Mouse (Mus musculus) limb, embryonic 11.5 days (tissue): ENCODE measurements around the gene Uqcc2. TPM values are rescaled to one million over a fixed set of nuclear protein-coding genes. Genes with fewer than 3 reads are reported as not detected.

ENCODE experiments used
- ATAC-seq: fragments of 200-750 bp; cut with Nextera tagmentation; 2 replicates; pipeline ENCODE4 v1.8.0; 2017; ENCODE audit warnings: low read depth; ENCODE audit not compliant: insufficient number of reproducible peaks, low FRiP score, low TSS enrichment
- DNase-seq: peaks from one replicate; pipeline ENCODE4 v3.0.0-alpha.2; 2015; ENCODE audit warnings: low spot score
- H3K27ac ChIP-seq: fragments of 300-500 bp; sonication (generic); replicated peaks from 2 replicates; pipeline ENCODE4 v1.5.1; 2014; ENCODE audit warnings: low read depth, mild to moderate bottlenecking, low read length
- H3K27me3 ChIP-seq: fragments of 300-500 bp; sonication (generic); 2 replicates; pipeline ENCODE4 v1.6.1; 2014; ENCODE audit warnings: mild to moderate bottlenecking, low read length, mixed read lengths; ENCODE audit not compliant: control insufficient read depth, insufficient read depth
- H3K36me3 ChIP-seq: fragments of 300-500 bp; sonication (generic); 2 replicates; pipeline ENCODE4 v1.6.1; 2014; ENCODE audit warnings: mild to moderate bottlenecking, low read length, moderate library complexity, mixed read lengths; ENCODE audit not compliant: control insufficient read depth, insufficient read depth
- H3K4me1 ChIP-seq: fragments of 300-500 bp; sonication (generic); 2 replicates; pipeline ENCODE4 v1.6.1; 2014; ENCODE audit warnings: low read length, mixed read lengths; ENCODE audit not compliant: control insufficient read depth, insufficient read depth
- H3K4me2 ChIP-seq: fragments of 300-500 bp; sonication (generic); 2 replicates; pipeline ENCODE4 v1.6.1; 2014; ENCODE audit warnings: low read depth, mild to moderate bottlenecking, moderate library complexity; ENCODE audit not compliant: severe bottlenecking
- H3K4me3 ChIP-seq: fragments of 300-500 bp; sonication (generic); 2 replicates; pipeline ENCODE4 v1.5.1; 2014; ENCODE audit warnings: low read depth, low read length
- H3K9ac ChIP-seq: fragments of 300-500 bp; sonication (generic); 2 replicates; pipeline ENCODE4 v1.6.1; 2014; ENCODE audit warnings: mild to moderate bottlenecking, low read length
- H3K9me3 ChIP-seq: fragments of 300-500 bp; sonication (generic); 2 replicates; pipeline ENCODE4 v1.6.1; 2016; ENCODE audit warnings: low read length; ENCODE audit not compliant: control insufficient read depth
- WGBS: fragments of 180-500 bp; shearing (Covaris S2); extraction: QIAGEN DNeasy Blood & Tissue Kit; methylation state at CpG from one replicate; pipeline ENCODE4 v1.1.7; 2014; 5-methylcytosine and 5-hydroxymethylcytosine counted together
- polyA plus RNA-seq: library from polyadenylated mRNA; unstranded; fragments of >200 nt; fragmentation: Nextera tagmentation; extraction: Ambion mirVana; gene quantifications from 2 replicates; pipeline ENCODE4 v1.2.1, GENCODE M21; 2014

The Uqcc2 gene
- polyA plus RNA-seq, 1 experiment from 2014 or later = 383 TPM

DNA sequence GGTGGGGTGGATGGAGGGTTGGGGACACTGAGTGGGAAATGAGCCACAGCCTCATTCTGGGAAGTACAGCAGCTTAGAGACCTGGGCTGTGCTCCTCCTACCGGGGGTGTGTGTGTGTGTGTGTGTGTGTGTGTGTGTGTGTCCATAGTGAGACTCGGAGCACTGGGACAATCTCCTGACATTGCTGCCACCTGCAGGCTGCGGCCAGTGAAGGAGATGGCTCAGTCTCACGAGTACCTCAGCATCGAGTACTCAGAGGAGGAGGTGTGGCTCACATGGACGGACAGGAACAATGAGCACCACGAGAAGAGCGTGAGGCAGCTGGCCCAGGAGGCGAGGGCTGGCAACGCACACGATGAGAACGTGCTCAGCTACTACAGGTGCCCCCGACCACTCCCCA, 38.0 kb downstream of the Uqcc2 start:
- no peaks in the 10 kb centered on the region for H3K27me3 ChIP-seq
- H3K9ac ChIP-seq = no peak overlapping the region
- ATAC-seq (no peak), DNase-seq (no peak)
- 44% methylated on average over 13 of the region's 13 CpGs for WGBS
- no peaks in the 10 kb centered on the region for H3K9me3 ChIP-seq
- no peaks in the 10 kb centered on the region for H3K4me1 ChIP-seq
- no peak overlapping the region for H3K27ac ChIP-seq
- H3K36me3 ChIP-seq = no peaks in the 10 kb centered on the region
- no peak overlapping the region for H3K4me2 ChIP-seq
- no peak overlapping the region for H3K4me3 ChIP-seq

- H3K27me3 ChIP-seq = no peaks in the 10 kb centered on the region
- no peak overlapping the region for H3K4me3 ChIP-seq
- peak overlapping the region; percentile 9; the same call in 1 of the 2 replicates for H3K9ac ChIP-seq
- H3K36me3 ChIP-seq = no peaks in the 10 kb centered on the region
- ATAC-seq (no peak), DNase-seq (no peak)
- H3K9me3 ChIP-seq = no peaks in the 10 kb centered on the region
- WGBS = 68% methylated on average over 9 of the region's 9 CpGs
- H3K4me2 ChIP-seq = no peak overlapping the region
- no peak overlapping the region for H3K27ac ChIP-seq
- no peaks in the 10 kb centered on the region for H3K4me1 ChIP-seq
Measured at GRCm38 (mm10) chr17:27090068-27090467, 43.6 kb downstream of the Uqcc2 start.

DNA sequence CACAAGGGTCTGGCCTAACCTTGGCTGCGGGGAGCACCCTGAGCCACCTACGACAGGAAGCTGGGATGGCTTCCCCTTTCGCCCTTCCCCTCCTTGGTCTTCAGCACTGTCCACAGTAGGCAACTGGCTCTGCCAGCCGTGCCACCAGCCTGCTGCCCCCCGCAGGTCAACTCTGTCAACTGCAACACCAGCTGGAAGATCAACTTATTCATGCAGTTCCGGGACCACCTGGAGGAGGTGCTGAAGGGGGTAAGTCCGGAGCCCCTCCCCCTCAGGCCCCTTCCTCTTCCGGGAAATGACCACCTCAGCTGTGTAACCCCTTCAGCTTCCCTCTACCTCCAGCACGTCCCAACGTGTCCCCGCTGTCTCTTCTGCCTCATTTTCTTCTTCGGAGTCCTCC, 46.3 kb downstream of the Uqcc2 start:
- H3K36me3 ChIP-seq = no peaks in the 10 kb centered on the region
- H3K4me2 ChIP-seq = no peak overlapping the region
- H3K9me3 ChIP-seq = no peaks in the 10 kb centered on the region
- ATAC-seq (no peak), DNase-seq (peak; percentile 74)
- peak overlapping the region; percentile 27; the same call in 1 of the 2 replicates for H3K9ac ChIP-seq
- no peaks in the 10 kb centered on the region for H3K27me3 ChIP-seq
- no peak overlapping the region for H3K27ac ChIP-seq
- H3K4me1 ChIP-seq = no peaks in the 10 kb centered on the region
- no peak overlapping the region for H3K4me3 ChIP-seq
- WGBS = 31% methylated on average over 12 of the region's 12 CpGs

DNA sequence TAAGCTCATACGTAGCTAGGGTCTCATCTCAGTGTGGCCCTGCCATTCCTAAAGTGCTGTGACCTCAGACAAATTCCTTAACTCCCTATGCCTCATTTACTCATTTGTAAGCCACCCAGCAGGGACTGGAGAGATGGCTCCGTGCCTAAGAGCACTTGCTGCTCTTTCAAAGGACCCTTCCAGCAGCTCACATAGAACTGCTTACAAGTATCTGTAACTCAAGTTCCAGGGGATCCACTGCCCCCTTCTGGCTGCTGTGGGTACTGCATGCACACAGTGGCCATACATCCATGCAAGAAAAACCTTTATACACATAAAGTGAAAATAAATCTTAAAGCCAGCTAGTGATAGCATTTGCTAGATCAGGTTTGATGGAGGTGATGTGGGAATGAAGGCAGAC, 48.0 kb downstream of the Uqcc2 start:
- no peaks in the 10 kb centered on the region for H3K36me3 ChIP-seq
- H3K9ac ChIP-seq = no peak overlapping the region
- H3K9me3 ChIP-seq = no peaks in the 10 kb centered on the region
- DNase-seq (peak; percentile 85), ATAC-seq (no peak)
- 68% methylated on average over 2 of the region's 2 CpGs for WGBS
- no peak overlapping the region for H3K4me3 ChIP-seq
- H3K27ac ChIP-seq = no peak overlapping the region
- H3K27me3 ChIP-seq = no peaks in the 10 kb centered on the region
- no peak overlapping the region for H3K4me2 ChIP-seq
- no peaks in the 10 kb centered on the region for H3K4me1 ChIP-seq

GRCm38 (mm10) chr17:27083601-27084000, 50.1 kb downstream of the Uqcc2 start:
- no peak overlapping the region for H3K27ac ChIP-seq
- no peak overlapping the region for H3K4me3 ChIP-seq
- H3K36me3 ChIP-seq = no peaks in the 10 kb centered on the region
- H3K27me3 ChIP-seq = no peaks in the 10 kb centered on the region
- H3K4me1 ChIP-seq = no peaks in the 10 kb centered on the region
- no peaks in the 10 kb centered on the region for H3K9me3 ChIP-seq
- DNase-seq = no peak
- no peak for ATAC-seq
- H3K9ac ChIP-seq = no peak overlapping the region
- 81% methylated on average over 9 of the region's 9 CpGs for WGBS
- no peak overlapping the region for H3K4me2 ChIP-seq

DNA sequence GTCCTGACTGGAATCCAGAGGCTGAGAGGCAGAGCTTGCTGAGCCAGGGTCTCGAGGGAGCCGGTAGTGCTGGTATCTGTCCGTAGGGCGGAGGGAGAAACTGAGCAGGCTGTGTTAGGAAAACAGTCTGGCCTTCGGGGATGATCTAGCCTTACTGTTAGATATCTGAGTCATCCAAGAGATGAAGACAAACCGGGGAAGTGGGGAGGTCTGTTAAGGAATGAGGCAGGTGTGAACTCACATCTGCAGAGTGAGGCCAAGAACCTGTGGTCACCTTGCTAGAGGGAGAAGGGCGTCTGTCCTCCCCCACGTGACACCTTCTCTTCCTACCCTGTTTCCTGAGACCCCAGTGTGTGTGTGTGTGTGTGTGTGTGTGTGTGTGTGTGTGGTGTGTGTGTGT, 50.9 kb downstream of the Uqcc2 start:
- Histone ChIP-seq H3K4me3 (no peak overlapping the region), H3K36me3 (no peaks in the 10 kb centered on the region)
- WGBS = 73% methylated on average over 8 of the region's 8 CpGs

GRCm38 (mm10) chr17:27081868-27082267, 51.8 kb downstream of the Uqcc2 start:
- Histone ChIP-seq H3K9ac (no peak overlapping the region), H3K4me3 (no peak overlapping the region), H3K4me2 (no peak overlapping the region), H3K4me1 (no peaks in the 10 kb centered on the region), H3K27me3 (no peaks in the 10 kb centered on the region), H3K9me3 (no peaks in the 10 kb centered on the region), H3K36me3 (no peaks in the 10 kb centered on the region), H3K27ac (no peak overlapping the region)
- no peak for ATAC-seq
- WGBS = 85% methylated on average over 5 of the region's 5 CpGs
- no peak for DNase-seq

More for the DNA sequence above, 50.9 kb downstream of the Uqcc2 start:
- no peak overlapping the region for H3K27ac ChIP-seq
- ATAC-seq (no peak), DNase-seq (no peak)
- no peaks in the 10 kb centered on the region for H3K9me3 ChIP-seq
- H3K4me2 ChIP-seq = no peak overlapping the region
- no peak overlapping the region for H3K9ac ChIP-seq
- no peaks in the 10 kb centered on the region for H3K4me1 ChIP-seq
- H3K27me3 ChIP-seq = no peaks in the 10 kb centered on the region

- WGBS = 83% methylated on average over 6 of the region's 6 CpGs
- Histone ChIP-seq H3K9me3 (no peaks in the 10 kb centered on the region), H3K9ac (no peak overlapping the region), H3K36me3 (no peaks in the 10 kb centered on the region), H3K4me3 (no peak overlapping the region), H3K4me2 (no peak overlapping the region), H3K27ac (no peak overlapping the region), H3K4me1 (no peaks in the 10 kb centered on the region), H3K27me3 (no peaks in the 10 kb centered on the region)
- DNase-seq (no peak), ATAC-seq (no peak)
Measured at GRCm38 (mm10) chr17:27078499-27078898, 55.2 kb downstream of the Uqcc2 start.

DNA sequence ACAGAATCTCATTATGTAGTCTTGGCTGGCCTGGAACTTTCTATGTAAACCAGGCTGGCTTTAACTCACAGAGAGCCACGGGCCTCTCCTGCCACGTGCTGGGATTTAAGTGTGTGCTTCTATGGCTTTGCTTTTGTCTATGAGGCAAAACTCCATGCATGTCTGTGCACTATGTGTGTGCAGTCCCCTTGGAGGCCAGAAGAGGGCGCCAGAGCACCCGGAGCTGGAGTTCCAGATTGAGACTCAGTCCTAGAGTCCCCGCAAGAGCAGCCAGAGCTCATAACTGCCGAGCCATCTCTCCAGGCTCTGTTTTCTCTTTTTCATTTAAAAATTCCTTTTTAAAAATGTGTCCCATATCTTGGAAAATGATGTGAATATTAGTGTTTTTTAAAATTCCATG, 55.8 kb downstream of the Uqcc2 start:
- Histone ChIP-seq H3K27me3 (no peaks in the 10 kb centered on the region), H3K9ac (no peak overlapping the region), H3K4me2 (no peak overlapping the region), H3K9me3 (no peaks in the 10 kb centered on the region), H3K4me1 (no peaks in the 10 kb centered on the region), H3K36me3 (no peaks in the 10 kb centered on the region), H3K27ac (no peak overlapping the region), H3K4me3 (no peak overlapping the region)
- no peak for DNase-seq
- 87% methylated on average over 6 of the region's 6 CpGs for WGBS
- ATAC-seq = no peak
